In the genomic region with DNA sequence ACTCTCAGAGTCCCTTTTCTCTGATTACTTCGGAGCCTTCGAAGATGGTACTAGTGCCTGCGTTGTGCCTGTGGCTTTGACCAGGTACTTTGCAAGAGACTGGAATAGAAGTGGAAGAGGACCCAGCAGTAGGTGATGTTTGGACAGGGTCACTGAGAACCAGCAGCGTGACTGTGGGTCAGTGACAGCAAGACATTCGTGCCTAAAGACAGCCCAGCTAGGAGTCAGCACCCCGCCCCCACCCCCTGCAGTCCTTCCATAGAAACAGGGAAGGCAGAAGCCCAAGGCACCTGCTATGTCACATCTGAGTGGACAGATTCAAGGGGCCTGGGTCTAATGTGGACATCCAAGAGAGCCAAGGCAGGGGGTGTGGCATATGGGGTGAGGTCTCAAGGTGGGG, we compare ENCODE assay signal across 19 mouse cellular contexts.
DNase-seq lines count a peak whose midpoint lies in the region; ATAC-seq and TF ChIP-seq lines count a peak whose summit lies in the region.
"Had no signal": no experiment of that assay in that cellular context is flagged by ENCODE, and none has a peak within 500 bp of the region (broad histone marks: within the 10 kb centered on the region; RNA-seq: fewer than 3 reads in every experiment).

No protein-coding gene starts in this region.

- peak; percentile 1 for DNase-seq in hindbrain, embryonic 10.5 days (ENCODE audit: low spot score)
- DNase-seq in hindbrain, embryonic 14.5 days (ENCODE audit: low spot score): no peak
- peak; percentile 61 for DNase-seq in midbrain, embryonic 11.5 days (ENCODE audit: low spot score, missing footprints)
- peak; percentile 5 for DNase-seq in embryonic facial prominence, embryonic 10.5 days (ENCODE audit: low spot score)
- peak; percentile 7 for DNase-seq in stomach, postnatal 0 days (ENCODE audit: low spot score)
- DNase-seq: adrenal gland, adult 2 months; adrenal gland, postnatal 25 days; cerebellum, adult 18-20 months; cerebellum, adult 9-11 months; cerebellum, postnatal 36 days; forebrain, postnatal 0 days; gastrocnemius, adult 2 months; gastrocnemius, postnatal 25 days; heart, postnatal 4 days had no signal

- H3K9ac ChIP-seq in hindbrain, embryonic 14.5 days: no peak overlapping the region
- no peak overlapping the region for H3K9ac ChIP-seq in midbrain, embryonic 11.5 days (ENCODE audit: low read length)
- H3K9ac ChIP-seq in midbrain, embryonic 16.5 days (ENCODE audit: low read depth, low read length): no peak overlapping the region
- H3K9ac ChIP-seq in stomach, postnatal 0 days (ENCODE audit: low read length): no peak overlapping the region
- H3K9ac ChIP-seq: embryonic facial prominence, embryonic 12.5 days; forebrain, embryonic 12.5 days; forebrain, postnatal 0 days; heart, embryonic 13.5 days; hindbrain, embryonic 13.5 days had no signal

- H3K9me3 ChIP-seq in hindbrain, embryonic 10.5 days: no peaks in the 10 kb centered on the region
- no peaks in the 10 kb centered on the region for H3K9me3 ChIP-seq in hindbrain, embryonic 14.5 days (ENCODE audit: control insufficient read depth, low read length)
- H3K9me3 ChIP-seq in midbrain, embryonic 11.5 days (ENCODE audit: control insufficient read depth, low read length): no peaks in the 10 kb centered on the region
- H3K9me3 ChIP-seq in midbrain, embryonic 16.5 days (replicated peaks; ENCODE audit: control insufficient read depth, low read length, poor library complexity, severe bottlenecking): no peaks in the 10 kb centered on the region
- H3K9me3 ChIP-seq in embryonic facial prominence, embryonic 10.5 days: no peaks in the 10 kb centered on the region
- H3K9me3 ChIP-seq in stomach, postnatal 0 days (ENCODE audit: control insufficient read depth, low read length): no peaks in the 10 kb centered on the region
- H3K9me3 ChIP-seq: embryonic facial prominence, embryonic 12.5 days; forebrain, embryonic 12.5 days; heart, embryonic 13.5 days; hindbrain, embryonic 13.5 days had no signal

- H3K27ac ChIP-seq in hindbrain, embryonic 10.5 days: peak overlapping the region; percentile 53
- no peak overlapping the region for H3K27ac ChIP-seq in hindbrain, embryonic 14.5 days
- no peak overlapping the region for H3K27ac ChIP-seq in midbrain, embryonic 11.5 days (ENCODE audit: low read depth, low read length)
- H3K27ac ChIP-seq in midbrain, embryonic 16.5 days (ENCODE audit: low read length): no peak overlapping the region
- no peak overlapping the region for H3K27ac ChIP-seq in embryonic facial prominence, embryonic 10.5 days (replicated peaks)
- no peak overlapping the region for H3K27ac ChIP-seq in stomach, postnatal 0 days (replicated peaks)
- H3K27ac ChIP-seq: embryonic facial prominence, embryonic 12.5 days; forebrain, embryonic 12.5 days; gastrocnemius, adult 2 months; heart, embryonic 13.5 days; hindbrain, embryonic 13.5 days had no signal

- H3K27me3 ChIP-seq in hindbrain, embryonic 10.5 days (ENCODE audit: insufficient read depth, poor library complexity, severe bottlenecking): no peaks in the 10 kb centered on the region
- no peaks in the 10 kb centered on the region for H3K27me3 ChIP-seq in hindbrain, embryonic 14.5 days (ENCODE audit: control insufficient read depth, insufficient read depth, low read length)
- H3K27me3 ChIP-seq in midbrain, embryonic 11.5 days (ENCODE audit: control insufficient read depth, insufficient read depth, low read length): no peaks in the 10 kb centered on the region
- no peaks in the 10 kb centered on the region for H3K27me3 ChIP-seq in midbrain, embryonic 16.5 days (ENCODE audit: control insufficient read depth, insufficient read depth, low read depth, low read length)
- H3K27me3 ChIP-seq in embryonic facial prominence, embryonic 10.5 days (replicated peaks; ENCODE audit: low read depth, poor library complexity, severe bottlenecking): no peaks in the 10 kb centered on the region
- H3K27me3 ChIP-seq in stomach, postnatal 0 days (ENCODE audit: control insufficient read depth, insufficient read depth, low read length): no peaks in the 10 kb centered on the region
- H3K27me3 ChIP-seq: embryonic facial prominence, embryonic 12.5 days; forebrain, embryonic 12.5 days; hindbrain, embryonic 13.5 days had no signal

- no peak overlapping the region for H3K4me2 ChIP-seq in hindbrain, embryonic 14.5 days (replicated peaks)
- H3K4me2 ChIP-seq in midbrain, embryonic 11.5 days: no peak overlapping the region
- H3K4me2 ChIP-seq in midbrain, embryonic 16.5 days (ENCODE audit: low read length): no peak overlapping the region
- H3K4me2 ChIP-seq in stomach, postnatal 0 days (replicated peaks; ENCODE audit: low read depth): no peak overlapping the region
- H3K4me2 ChIP-seq: embryonic facial prominence, embryonic 12.5 days; forebrain, embryonic 12.5 days; heart, embryonic 13.5 days; hindbrain, embryonic 13.5 days had no signal

- no peak for TF ChIP-seq CTCF in stomach, postnatal 0 days (IDR thresholded peaks at IDR 0.05; ENCODE audit: low read depth)

- WGBS in hindbrain, embryonic 10.5 days: 71% methylated on average over 6 of the region's 6 CpGs
- 74% methylated on average over 6 of the region's 6 CpGs for WGBS in hindbrain, embryonic 14.5 days
- WGBS in midbrain, embryonic 11.5 days: 70% methylated on average over 6 of the region's 6 CpGs
- 76% methylated on average over 6 of the region's 6 CpGs for WGBS in midbrain, embryonic 16.5 days
- 80% methylated on average over 6 of the region's 6 CpGs for WGBS in embryonic facial prominence, embryonic 10.5 days
- WGBS in stomach, postnatal 0 days: 76% methylated on average over 6 of the region's 6 CpGs

- no peak for ATAC-seq in hindbrain, embryonic 14.5 days (ENCODE audit: low FRiP score)
- no peak for ATAC-seq in midbrain, embryonic 11.5 days (ENCODE audit: low FRiP score)
- ATAC-seq in midbrain, embryonic 16.5 days: no peak
- ATAC-seq in stomach, postnatal 0 days (ENCODE audit: low FRiP score, low TSS enrichment): no peak

- H3K4me3 ChIP-seq in hindbrain, embryonic 10.5 days: no peak overlapping the region
- H3K4me3 ChIP-seq in hindbrain, embryonic 14.5 days (replicated peaks; ENCODE audit: low read length): no peak overlapping the region
- H3K4me3 ChIP-seq in midbrain, embryonic 11.5 days (ENCODE audit: low read depth, low read length): no peak overlapping the region
- H3K4me3 ChIP-seq in midbrain, embryonic 16.5 days (ENCODE audit: low read depth, low read length): no peak overlapping the region
- no peak overlapping the region for H3K4me3 ChIP-seq in embryonic facial prominence, embryonic 10.5 days
- no peak overlapping the region for H3K4me3 ChIP-seq in stomach, postnatal 0 days (ENCODE audit: low read depth, low read length)
- H3K4me3 ChIP-seq: embryonic facial prominence, embryonic 12.5 days; forebrain, embryonic 12.5 days; gastrocnemius, adult 2 months; heart, embryonic 13.5 days; hindbrain, embryonic 13.5 days had no signal

- peaks cover 23% of the 10 kb centered on the region for H3K4me1 ChIP-seq in hindbrain, embryonic 10.5 days (replicated peaks)
- H3K4me1 ChIP-seq in hindbrain, embryonic 14.5 days (replicated peaks; ENCODE audit: control insufficient read depth, insufficient read depth, low read length): peaks cover 16% of the 10 kb centered on the region
- no peaks in the 10 kb centered on the region for H3K4me1 ChIP-seq in midbrain, embryonic 11.5 days (ENCODE audit: control insufficient read depth, insufficient read depth, low read length)
- peaks cover 16% of the 10 kb centered on the region for H3K4me1 ChIP-seq in midbrain, embryonic 16.5 days (ENCODE audit: control insufficient read depth, insufficient read depth, low read length)
- no peaks in the 10 kb centered on the region; the same call in 1 of the 2 replicates for H3K4me1 ChIP-seq in embryonic facial prominence, embryonic 10.5 days
- no peaks in the 10 kb centered on the region for H3K4me1 ChIP-seq in stomach, postnatal 0 days (replicated peaks; ENCODE audit: control insufficient read depth, insufficient read depth)
- H3K4me1 ChIP-seq: embryonic facial prominence, embryonic 12.5 days; heart, embryonic 13.5 days had no signal

- no peaks in the 10 kb centered on the region for H3K36me3 ChIP-seq in hindbrain, embryonic 10.5 days
- H3K36me3 ChIP-seq in hindbrain, embryonic 14.5 days (replicated peaks; ENCODE audit: control insufficient read depth, insufficient read depth): no peaks in the 10 kb centered on the region
- no peaks in the 10 kb centered on the region for H3K36me3 ChIP-seq in midbrain, embryonic 11.5 days (ENCODE audit: control insufficient read depth, insufficient read depth, low read length)
- H3K36me3 ChIP-seq in midbrain, embryonic 16.5 days (ENCODE audit: control insufficient read depth, insufficient read depth, low read length): no peaks in the 10 kb centered on the region
- H3K36me3 ChIP-seq in embryonic facial prominence, embryonic 10.5 days (replicated peaks): no peaks in the 10 kb centered on the region
- no peaks in the 10 kb centered on the region for H3K36me3 ChIP-seq in stomach, postnatal 0 days (ENCODE audit: control insufficient read depth, insufficient read depth, low read length)
- H3K36me3 ChIP-seq: embryonic facial prominence, embryonic 12.5 days; forebrain, embryonic 12.5 days; heart, embryonic 13.5 days; hindbrain, embryonic 13.5 days had no signal

- TF ChIP-seq EP300 in stomach, postnatal 0 days (optimal IDR thresholded peaks at IDR 0.05): no peak
